Mouse (Mus musculus) brain, embryonic 14.5 days (tissue): Measurements from ENCODE around the gene Scamp4. TPM values are rescaled to one million over a fixed set of nuclear protein-coding genes. Genes with fewer than 3 reads are reported as not detected.

Experiments used
- DNase-seq: peaks from one replicate; pipeline ENCODE4 v3.0.0-alpha.2; 2011; ENCODE audit warnings: low read depth
- CTCF ChIP-seq: fragments of 200-500 bp; IDR thresholded peaks from 2 replicates; pipeline ENCODE4 v1.5.1; 2012; ENCODE audit warnings: inconsistent platforms, mild to moderate bottlenecking, moderate library complexity, borderline replicate concordance; ENCODE audit not compliant: insufficient read depth, insufficient read length; ENCODE audit errors: extremely low read depth
- POLR2A ChIP-seq: fragments of 200-500 bp; IDR thresholded peaks from 2 replicates; pipeline ENCODE4 v1.6.1; 2012; ENCODE audit warnings: mild to moderate bottlenecking, inconsistent platforms, borderline replicate concordance; ENCODE audit not compliant: poor library complexity, insufficient read depth, insufficient read length, severe bottlenecking; ENCODE audit errors: extremely low read depth
- polyA plus RNA-seq: library from polyadenylated mRNA; depleted of rRNA; stranded (reverse); fragments of >200 nt; gene quantifications from 2 replicates; pipeline ENCODE4 v1.2.3, GENCODE M21; 2012

Gene Scamp4
- polyA plus RNA-seq, 1 experiment, result 62.0 TPM

GRCm38 (mm10) chr10:80570419-80570818 is 32.3 kb upstream of the Scamp4 start:
- TF ChIP-seq POLR2A (no peak), CTCF (no peak)
- no peak for DNase-seq

- TF ChIP-seq POLR2A (no peak), CTCF (no peak)
- DNase-seq, result peak; percentile 63
Measured at GRCm38 (mm10) chr10:80570871-80571836, 31.5 kb upstream of the Scamp4 start.

- TF ChIP-seq POLR2A, result no peak
- TF ChIP-seq CTCF, result no peak
- DNase-seq, result no peak
Measured at GRCm38 (mm10) chr10:80572477-80572876, 30.2 kb upstream of the Scamp4 start.

- peak; percentile 45 for DNase-seq
- no peak for TF ChIP-seq POLR2A
- no peak for TF ChIP-seq CTCF
Measured at GRCm38 (mm10) chr10:80573944-80574343, 28.7 kb upstream of the Scamp4 start.

- TF ChIP-seq CTCF, result no peak
- DNase-seq, result no peak
Measured at GRCm38 (mm10) chr10:80574896-80575295, 27.8 kb upstream of the Scamp4 start.

GRCm38 (mm10) chr10:80575925-80576324 is 26.7 kb upstream of the Scamp4 start:
- TF ChIP-seq CTCF, result no peak
- no peak for TF ChIP-seq POLR2A
- DNase-seq, result no peak

DNA sequence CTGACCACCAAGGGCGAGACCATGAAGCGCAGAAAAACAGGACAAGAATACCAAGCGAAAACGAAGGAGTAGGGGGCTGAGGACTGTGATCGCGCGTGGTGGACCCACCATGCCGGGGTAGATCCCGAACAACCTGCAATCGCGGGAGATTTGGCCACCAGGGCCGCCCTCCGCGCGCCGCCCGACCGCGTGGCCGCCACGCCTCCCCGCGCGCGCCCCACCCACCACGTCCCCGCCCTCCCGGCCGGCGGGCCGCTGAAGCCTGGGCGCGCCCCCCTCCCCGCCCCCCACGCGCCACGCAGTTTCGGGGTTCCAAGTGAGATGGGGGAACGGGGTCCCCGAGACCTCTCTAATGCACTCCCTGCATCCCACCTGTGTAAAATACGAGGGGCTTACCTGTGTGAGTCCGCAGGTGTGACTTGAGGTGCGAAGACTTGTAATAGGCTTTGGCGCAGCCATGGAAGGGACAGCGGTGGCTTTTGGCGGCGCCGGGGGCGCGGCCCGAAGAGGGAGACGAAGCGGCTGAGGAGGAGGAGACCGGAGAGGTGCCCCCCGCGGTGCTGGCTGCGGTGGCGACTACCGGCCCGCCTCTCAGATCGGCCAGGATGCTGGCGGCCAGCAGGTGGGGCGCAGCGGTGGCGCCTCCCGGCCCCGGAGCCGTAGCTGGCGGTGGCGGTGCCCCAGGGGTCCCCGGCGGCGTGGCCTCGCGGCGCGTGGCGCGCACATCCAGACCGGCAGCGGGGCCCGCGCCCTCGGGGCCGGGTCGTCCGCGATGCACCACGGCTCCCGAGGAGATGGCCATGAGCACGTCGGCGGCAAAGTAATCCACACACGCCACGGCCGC is 26.1 kb upstream of the Scamp4 start:
- no peak for TF ChIP-seq CTCF
- no peak for TF ChIP-seq POLR2A
- peak; percentile 30 for DNase-seq

- no peak for TF ChIP-seq CTCF
- 0 out of 2 replicates have a peak, but pooled peaks have one; percentile 18 for TF ChIP-seq POLR2A
- DNase-seq, result peak; percentile 97
Measured at GRCm38 (mm10) chr10:80577195-80578130, 25.2 kb upstream of the Scamp4 start, which contains the start of gene Klf16. Gene Klf16 (minus strand): TSS chr10:80577321.

- DNase-seq, result peak; percentile 82
- TF ChIP-seq POLR2A, result no peak
- peak; percentile 77 for TF ChIP-seq CTCF
Measured at GRCm38 (mm10) chr10:80578131-80578750, 24.4 kb upstream of the Scamp4 start.

DNA sequence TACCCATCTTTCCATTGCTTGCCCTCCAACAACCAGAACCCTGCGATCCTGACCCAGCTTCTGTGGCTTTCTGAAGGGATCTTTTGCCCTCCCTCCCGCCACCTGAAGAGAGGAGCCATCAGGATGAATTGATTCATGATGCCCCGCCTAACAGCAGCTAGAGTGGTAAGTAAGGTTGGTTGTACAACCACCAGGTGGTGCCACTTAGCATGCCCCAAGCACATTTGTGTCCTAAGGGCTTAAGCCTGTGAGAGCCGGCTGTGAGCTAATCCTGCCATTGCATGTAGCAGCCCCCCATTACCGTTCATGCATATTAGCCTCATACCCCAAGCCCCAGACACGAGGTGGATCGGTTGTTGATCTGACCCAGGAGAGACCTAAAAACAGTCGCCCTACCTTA is 23.8 kb upstream of the Scamp4 start:
- DNase-seq, result peak; percentile 71
- TF ChIP-seq CTCF, result peak; percentile 55; the same call in 1 of the 2 replicates
- TF ChIP-seq POLR2A, result no peak
